Mouse (Mus musculus) liver, adult 2 months (tissue): ENCODE results near the gene Acap1.

ENCODE experiments used
- CTCF ChIP-seq: fragments of 200-500 bp; IDR thresholded peaks from 2 replicates; pipeline ENCODE4 v1.5.1; 2011; ENCODE audit warnings: low read depth, low read length, control low read depth
- POLR2A ChIP-seq: fragments of 200-500 bp; IDR thresholded peaks from 2 replicates; pipeline ENCODE4 v1.6.1; 2011; ENCODE audit warnings: low read length, control low read depth; ENCODE audit not compliant: insufficient read depth; ENCODE audit errors: extremely low read depth

DNA sequence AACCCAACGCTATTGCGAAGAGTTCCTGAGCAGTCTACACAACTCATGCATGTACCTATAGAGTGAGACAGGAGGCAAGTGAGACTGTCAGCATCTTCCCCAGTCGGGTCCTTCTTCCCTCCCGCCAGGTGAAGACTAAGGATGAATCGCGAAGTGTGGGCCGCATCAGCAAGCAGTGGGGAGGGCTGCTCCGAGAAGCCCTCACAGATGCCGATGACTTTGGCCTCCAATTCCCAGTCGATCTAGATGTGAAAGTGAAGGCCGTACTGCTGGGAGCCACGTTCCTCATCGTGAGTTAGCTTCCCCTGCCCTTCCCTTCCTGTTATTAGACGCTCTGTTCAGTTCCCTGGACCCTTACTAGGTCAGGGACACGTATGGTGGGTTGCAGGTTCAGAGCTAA lies 45.5 kb downstream of the Acap1 start:
- no peak for TF ChIP-seq CTCF
- TF ChIP-seq POLR2A, result no peak
